Mouse (Mus musculus) erythroblast, embryonic 14.5 days (primary cell): ENCODE measurements around the gene Rilpl1.

Source experiments
- GATA1 ChIP-seq: IDR thresholded peaks from 2 replicates; pipeline ENCODE4 v1.6.1; 2012; ENCODE audit warnings: low read length, inconsistent platforms, mixed read lengths
- TAL1 ChIP-seq: IDR thresholded peaks from 3 replicates; pipeline ENCODE4 v1.6.1; 2012; ENCODE audit warnings: low read length, inconsistent platforms, mixed read lengths

GRCm38 (mm10) chr5:124578633-124579317, 47.6 kb upstream of the Rilpl1 start, which contains the start of the genes Eif2b1 and Gtf2h3:
- TF ChIP-seq TAL1 (no peak), GATA1 (no peak)
